Mouse (Mus musculus) adrenal gland, postnatal 4 days (tissue): Measurements from ENCODE around the gene Pcbp1. TPM values are rescaled to one million over a fixed set of nuclear protein-coding genes. Genes with fewer than 3 reads are reported as not detected.
"Not testable (repeated sequence)": the region's sequence is repeated elsewhere in the genome, so short reads cannot be mapped to it uniquely, and the experiment has no call there.

Experiments used
- DNase-seq, 2 experiments: peaks; one replicate each; pipeline ENCODE4 v3.0.0; 2021 to 2022; ENCODE audit warnings: low spot score in 2 of 2, mixed read lengths in 2 of 2
- long read RNA-seq, 2 experiments: library from polyadenylated mRNA; stranded (forward); transcript quantifications; one replicate each; pipeline ENCODE4 v2.0.0; 2021
- total RNA-seq, 2 experiments: library from RNA; stranded (reverse); gene quantifications; 2 replicates each; pipeline ENCODE4 v1.2.3; 2021

Gene Pcbp1
- 100 to 1,000 TPM; 273 to 288 TPM for total RNA-seq
- long read RNA-seq, experiment 1, transcript Pcbp1-201 (1 exons, 1,830 nt), result major isoform, 291 of 294 reads
- long read RNA-seq, experiment 1, partial matches to known transcripts, result 0 of 294 reads
- long read RNA-seq, experiment 1, other reads (novel, unspliced or antisense), result 3 of 294 reads
- long read RNA-seq, experiment 2, transcript Pcbp1-201 (1 exons, 1,830 nt), result major isoform, 460 of 461 reads
- long read RNA-seq, experiment 2, partial matches to known transcripts, result 0 of 461 reads
- long read RNA-seq, experiment 2, other reads (novel, unspliced or antisense), result 1 of 461 reads

DNA sequence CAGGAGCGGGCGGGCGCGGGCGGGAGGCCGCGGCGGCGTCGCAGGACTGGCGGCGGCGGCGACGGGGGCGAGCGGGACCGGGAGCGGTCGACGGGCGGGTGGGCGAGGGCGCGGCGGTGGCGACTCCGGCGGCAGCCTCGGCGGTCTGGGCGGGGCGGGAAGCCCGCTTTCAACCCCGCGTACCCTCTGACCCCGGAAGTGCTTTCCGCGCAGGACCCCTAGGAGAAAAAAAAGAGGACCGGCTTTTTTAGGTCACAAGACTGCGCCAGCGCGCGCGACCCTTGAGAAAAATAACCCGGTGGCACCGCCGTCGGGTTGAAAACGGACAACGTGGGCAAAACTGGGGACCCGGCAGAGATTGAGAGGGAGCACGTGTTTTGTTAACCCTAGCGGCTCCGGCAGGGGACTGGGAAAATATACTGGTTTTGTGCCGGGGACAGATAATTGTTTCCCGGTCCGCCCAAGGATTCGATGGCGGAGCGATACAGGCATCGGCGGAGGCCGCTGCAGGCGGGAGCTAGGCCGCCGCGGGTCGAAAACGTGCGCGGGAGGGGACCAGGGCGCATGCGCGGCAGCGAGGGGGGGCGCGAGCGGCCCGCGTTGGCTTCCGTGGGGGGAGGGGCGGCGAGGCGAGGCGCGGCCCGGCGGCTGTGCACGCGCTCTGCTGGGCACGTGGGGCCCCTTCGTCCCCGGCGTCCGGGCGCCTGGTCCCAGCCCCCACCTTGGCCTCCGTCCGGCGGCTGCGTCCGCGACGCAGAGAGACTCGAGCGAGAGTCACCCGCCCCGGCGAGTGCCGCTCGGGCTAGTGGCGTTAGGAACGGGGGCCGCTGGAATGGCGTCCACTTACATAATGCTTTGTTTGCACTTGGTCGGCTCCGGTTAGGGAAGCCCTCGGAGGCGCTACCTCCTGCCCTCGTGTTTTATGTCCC lies at the start of gene Pcbp1:
Gene Pcbp1, minus strand, starts transcription at position 290 of the 929 bp plus-strand sequence.
- peak; percentile 96 to 100 for DNase-seq

GRCm38 (mm10) chr6:86574495-86574894 lies 48.4 kb upstream of the Pcbp1 start:
- no peak for DNase-seq

GRCm38 (mm10) chr6:86570830-86571229 lies 44.7 kb upstream of the Pcbp1 start:
- no peak for DNase-seq

GRCm38 (mm10) chr6:86569461-86569820 lies 43.3 kb upstream of the Pcbp1 start:
- no peak for DNase-seq

GRCm38 (mm10) chr6:86568816-86569460 lies 42.8 kb upstream of the Pcbp1 start:
- no peak for DNase-seq

GRCm38 (mm10) chr6:86565782-86566181 lies 39.7 kb upstream of the Pcbp1 start:
- DNase-seq, result no peak

DNA sequence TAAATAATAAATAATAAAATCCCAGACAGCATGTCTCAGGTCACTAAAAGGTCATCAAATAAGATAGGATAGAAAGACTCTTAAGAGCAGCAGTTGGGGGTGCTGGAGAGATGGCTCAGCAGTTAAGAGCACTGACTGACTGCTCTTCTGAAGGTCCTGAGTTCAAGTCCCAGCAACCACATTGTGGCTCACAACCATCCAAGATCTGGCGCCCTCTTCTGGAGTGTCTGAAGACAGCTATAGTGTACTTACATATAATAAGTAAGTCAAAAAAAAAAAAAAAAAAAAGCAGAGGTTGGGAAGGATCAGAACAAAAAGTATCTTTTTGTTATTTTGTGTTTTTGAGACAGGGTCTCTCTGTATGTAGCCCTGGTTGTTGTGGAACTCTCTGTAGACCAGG lies 31.1 kb upstream of the Pcbp1 start:
- DNase-seq, result not testable (repeated sequence)

- no peak for DNase-seq
These were observed 30.4 kb upstream of the Pcbp1 start for GRCm38 (mm10) chr6:86556345-86557058.

GRCm38 (mm10) chr6:86550587-86550986 lies 24.5 kb upstream of the Pcbp1 start:
- no peak for DNase-seq

DNA sequence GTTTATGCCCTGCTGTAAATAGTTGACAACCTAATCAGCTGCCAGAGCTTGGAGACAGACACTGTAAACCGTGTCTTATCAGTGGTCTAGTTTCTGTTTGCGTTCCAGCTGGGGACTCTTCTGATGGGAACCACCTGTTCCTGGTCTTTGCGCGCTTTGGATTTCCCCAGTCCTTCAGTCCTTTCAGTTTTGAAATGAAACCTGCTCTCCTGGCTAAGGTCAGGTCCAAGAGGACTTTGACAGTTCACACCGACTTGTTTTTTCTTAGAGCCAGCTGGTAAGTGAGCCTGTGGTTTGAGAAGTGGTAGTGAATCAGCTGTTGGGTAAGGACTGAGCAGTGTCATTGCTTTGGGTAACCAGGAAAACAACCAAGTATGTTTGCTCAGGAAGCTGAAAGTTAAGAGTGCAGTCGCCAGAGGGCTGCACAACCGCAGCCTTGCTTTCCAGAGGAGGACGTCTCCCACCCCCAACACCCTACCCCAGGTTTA lies 21.8 kb upstream of the Pcbp1 start:
- DNase-seq, result no peak

DNA sequence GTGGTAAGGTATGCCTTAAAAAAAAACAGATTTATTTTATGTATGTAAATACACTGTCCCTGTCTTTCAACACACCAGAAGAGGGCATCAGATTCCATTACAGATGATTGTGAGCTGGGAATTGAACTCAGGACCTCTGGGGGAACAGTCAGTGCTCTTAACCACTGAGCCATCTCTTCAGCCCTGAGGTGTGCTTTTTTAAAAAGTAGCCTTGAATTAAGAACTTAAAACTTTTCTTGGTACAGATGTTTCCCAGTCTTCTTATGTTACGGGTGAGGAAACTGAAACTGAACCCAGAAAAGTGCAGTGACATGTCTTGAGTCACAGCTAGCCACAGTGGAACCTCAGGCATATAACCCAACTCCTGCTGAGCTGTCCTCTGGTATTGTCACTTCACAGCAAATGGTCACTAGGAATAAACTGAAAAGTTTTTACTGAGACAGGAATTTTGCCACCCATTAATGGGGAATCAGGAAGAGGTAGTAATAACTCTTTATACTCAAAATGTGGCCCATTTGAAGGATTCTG lies 21.2 kb upstream of the Pcbp1 start:
- no peak for DNase-seq

GRCm38 (mm10) chr6:86545236-86545635 lies 19.1 kb upstream of the Pcbp1 start:
- no peak for DNase-seq

DNA sequence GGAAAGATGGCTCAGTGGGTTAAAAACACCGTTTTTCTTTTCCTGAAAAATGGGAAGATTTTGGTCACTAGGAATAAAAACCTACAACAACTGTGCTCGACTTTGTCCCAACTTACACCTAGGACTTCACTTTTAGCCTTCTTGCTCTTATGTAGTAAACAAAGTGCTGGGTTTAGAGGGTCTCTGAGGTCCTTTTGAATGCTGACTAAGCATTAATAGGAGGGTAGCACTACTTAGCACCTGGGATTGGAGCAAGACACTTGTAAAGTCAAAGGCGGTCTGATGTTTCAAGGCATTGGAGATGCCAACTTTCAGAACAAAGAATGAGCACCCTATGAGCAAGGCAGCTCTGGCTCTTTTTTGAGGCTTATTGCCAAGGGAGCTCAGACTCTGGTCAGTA lies 17.7 kb upstream of the Pcbp1 start:
- DNase-seq, result no peak

GRCm38 (mm10) chr6:86543060-86543459 lies 16.9 kb upstream of the Pcbp1 start:
- DNase-seq, result no peak

GRCm38 (mm10) chr6:86541650-86542049 lies 15.5 kb upstream of the Pcbp1 start:
- DNase-seq, result no peak

DNA sequence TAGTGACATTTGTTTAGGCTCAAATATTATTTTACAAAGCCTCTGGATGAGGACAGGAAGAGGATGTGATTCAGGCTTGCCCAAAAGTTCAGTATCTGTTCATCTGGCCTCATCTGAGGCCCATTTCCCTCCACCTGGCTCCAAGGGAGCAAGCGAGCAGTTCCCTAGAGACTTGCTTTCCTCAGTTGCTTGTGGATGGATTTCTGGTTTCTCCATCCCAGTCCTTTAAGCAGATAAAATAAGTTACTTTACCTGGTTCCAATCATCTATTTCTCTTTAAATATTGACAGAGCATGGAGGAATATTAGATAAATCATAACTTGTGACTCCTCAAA lies 2.3 kb upstream of the Pcbp1 start:
- no peak for DNase-seq

DNA sequence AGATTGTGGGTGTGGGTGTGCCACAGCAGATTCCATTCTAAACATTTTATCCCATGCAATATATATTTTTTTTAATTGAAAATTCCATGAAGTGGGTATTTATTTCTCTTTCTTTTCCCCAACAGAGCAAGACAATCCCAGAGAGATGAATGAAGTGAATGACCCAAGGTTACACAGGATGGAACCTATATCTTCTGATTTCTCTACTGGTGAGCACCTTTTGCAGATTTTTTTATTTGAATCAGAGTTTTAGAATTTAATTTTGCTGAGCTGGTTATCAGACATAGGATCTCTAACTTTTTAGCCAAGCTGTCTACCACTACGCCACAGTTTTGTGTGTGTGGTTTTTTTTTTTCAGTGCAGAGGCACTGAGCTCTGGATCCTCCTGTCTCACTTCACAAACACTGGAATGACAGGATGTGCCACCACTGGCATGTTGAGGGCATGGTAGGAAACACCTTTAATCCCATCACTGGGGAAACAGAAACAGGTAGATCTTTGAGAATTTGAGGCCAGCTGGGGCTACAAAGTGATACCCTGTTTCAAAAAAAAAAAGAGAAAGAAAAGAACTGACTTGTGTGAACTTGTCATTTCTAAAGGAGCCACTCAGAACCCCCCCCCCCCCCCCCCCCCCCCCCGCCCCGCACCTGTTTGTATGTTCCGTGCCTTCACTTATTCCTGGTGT lies 1.8 kb upstream of the Pcbp1 start:
- no peak for DNase-seq

DNA sequence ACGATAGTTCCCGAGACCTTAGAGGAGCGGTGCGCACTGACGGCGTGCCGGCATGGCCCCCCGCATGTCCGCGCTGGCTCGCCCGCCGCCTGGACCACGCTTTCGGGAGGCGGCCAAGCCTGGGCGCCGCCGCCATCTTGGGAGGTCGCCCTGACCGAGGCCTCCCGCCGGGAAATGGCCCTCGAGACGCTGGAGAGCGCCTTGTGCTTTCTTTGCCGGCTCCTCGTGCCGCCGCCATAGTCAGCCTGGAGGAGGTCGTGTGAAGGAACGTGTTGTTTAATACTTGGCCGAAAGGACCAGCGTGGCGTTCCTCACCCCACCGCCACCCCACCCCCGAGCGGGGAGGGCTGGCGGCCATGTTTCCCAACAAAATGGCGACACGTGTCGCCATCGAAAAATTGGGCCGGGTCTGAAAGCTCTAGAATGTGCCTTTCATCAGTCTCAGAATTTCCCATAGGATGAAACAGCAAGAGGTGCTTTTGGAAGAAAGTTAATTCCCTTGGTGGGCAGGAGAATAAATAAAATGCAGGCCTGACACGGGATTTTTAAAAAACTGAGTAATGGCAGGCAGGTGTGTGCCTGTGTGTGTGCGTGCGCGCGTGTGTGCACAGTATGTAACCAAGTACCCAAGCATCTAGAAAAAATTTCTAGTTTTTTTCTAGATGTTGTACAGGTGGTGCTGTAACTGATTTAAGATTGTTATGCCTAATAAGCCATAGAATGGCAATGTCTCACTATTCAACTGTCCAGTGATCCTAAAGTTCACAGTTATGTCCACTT lies 1.0 kb upstream of the Pcbp1 start:
- peak; percentile 67 to 74 for DNase-seq

GRCm38 (mm10) chr6:86525646-86526031 lies 482 bp downstream of the Pcbp1 start:
- DNase-seq, result peak in 1 of 2 experiments; percentile 71
